Mouse (Mus musculus) gastrocnemius, postnatal 4 days (tissue): ENCODE measurements at regions not wholly inside any gene's neighbourhood (a gene's known extent, or its start where the extent isn't known, plus 50 kb on each side); places are given as distances from the start of the nearest gene placed in this dataset.
A peak's percentile ranks its signal among the peaks of the same experiment; 100 is the strongest.
"Not testable (repeated sequence)": the region's sequence is repeated elsewhere in the genome, so short reads cannot be mapped to it uniquely, and the experiment has no call there.

Experiments used
- DNase-seq, 2 experiments: peaks; one replicate each; pipeline ENCODE4 v3.0.0; 2021 to 2022; ENCODE audit warnings: low spot score in 2 of 2, mixed read lengths in 2 of 2

DNA sequence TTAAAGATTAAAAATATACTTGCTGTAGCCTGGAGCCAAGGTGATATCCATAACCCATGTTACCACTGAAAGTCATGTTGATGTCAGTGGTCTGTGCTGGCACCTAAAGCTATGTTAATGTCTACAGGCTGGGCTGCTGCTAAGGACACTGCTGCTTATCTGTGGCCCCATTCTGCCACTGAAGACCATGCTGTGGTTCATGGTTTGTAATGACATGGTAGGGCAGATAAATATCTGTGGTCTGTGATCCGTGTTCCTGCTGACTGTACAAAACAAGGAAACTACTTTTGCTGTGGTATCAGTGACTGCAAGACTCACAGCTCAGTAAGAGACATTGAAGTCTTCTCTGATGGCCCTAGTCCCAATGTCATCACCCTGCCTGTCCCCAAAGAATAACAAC is 245.7 kb downstream of the Slco4c1 start:
- no peak for DNase-seq

DNA sequence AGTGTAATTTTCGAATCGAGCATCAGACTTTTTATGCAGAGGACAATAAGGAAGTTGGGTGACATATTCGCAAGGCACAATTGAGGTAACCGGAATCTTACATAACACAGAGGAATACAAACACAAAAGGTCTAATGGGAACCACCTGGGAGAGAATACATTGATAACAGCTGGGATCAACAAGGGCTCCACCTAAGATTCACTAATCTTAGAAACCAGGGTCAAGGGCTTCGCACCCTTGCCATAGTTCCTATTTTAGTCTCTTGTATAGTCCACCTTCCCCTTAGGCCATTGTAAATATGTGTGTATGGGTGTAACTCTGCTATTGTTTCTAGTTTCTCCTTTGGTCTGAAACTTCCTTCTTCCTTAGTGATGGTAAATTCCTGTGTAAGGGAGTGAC is 246.6 kb downstream of the Slco4c1 start:
- not testable (repeated sequence) for DNase-seq

- DNase-seq = no peak
Observed at GRCm38 (mm10) chr1:96596141-96596540, 275.8 kb downstream of the Slco4c1 start.

DNA sequence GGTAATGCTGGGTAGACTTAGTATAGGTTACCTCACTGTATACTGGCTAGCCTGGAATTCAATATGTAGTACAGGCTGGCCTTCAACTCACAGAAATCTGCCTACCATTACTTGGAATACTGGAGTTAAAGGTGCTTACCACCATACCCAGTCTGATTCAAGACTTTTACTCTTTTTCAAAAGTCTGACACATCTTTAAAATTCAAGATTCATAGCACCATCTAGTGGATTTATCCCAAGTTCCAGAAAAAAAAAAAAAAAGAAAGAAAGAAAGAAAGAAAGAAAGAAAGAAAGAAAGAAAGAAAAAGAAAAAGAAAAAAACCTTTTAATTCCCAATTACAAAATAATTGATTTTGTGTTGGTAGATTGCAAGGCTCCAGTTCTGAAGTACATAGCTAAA is 302.7 kb downstream of the Slco4c1 start:
- DNase-seq = no peak

DNA sequence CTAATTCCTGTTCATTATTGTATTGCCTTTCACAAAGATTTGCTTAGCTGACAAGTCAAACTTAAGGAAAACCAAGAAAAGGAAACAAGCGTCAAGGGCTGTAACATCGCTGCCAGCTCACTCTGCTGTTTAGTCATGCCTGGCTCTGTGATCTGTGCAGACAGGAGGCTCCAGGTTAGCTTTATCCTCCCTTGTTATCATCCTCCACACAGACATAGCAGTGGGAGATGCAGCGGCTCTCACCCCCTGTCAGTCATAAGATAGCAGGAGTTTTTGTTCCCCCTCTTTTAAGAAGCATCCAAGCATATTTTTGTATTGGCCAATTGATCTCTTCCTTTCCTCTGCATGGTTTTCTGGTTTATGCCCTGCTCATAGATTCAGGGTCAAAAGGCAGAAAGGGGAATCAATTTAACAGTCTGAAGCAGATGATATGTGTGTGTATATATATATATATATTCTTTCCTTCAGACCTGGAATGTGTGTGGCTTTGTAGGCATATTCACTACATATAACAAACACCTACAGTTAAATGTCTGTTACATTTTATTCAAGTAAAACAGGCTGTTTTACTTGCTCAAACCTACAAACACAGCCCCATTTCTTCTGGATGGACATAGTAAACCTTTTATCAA is 308.6 kb downstream of the Slco4c1 start:
- DNase-seq = no peak

DNA sequence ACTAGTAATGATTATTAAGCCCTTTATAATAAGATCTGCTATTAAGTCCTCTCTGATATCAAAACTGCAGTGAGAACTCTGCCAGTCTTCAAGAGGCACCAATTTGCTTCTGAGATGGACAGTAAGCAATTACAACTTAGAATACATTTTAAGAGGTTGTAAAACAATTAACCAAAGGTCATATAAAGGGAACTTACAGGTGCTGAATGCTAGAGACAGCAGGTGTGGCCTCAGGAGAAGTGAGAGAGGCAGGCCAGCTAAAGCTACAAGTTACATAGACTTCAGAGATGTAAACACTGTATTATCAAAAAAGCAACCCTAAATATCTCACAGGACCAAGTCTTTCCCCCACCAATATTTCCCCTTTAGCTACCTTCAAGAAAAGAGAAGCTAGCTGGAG is 315.7 kb downstream of the Slco4c1 start:
- no peak for DNase-seq

GRCm38 (mm10) chr1:96519347-96519746 is 352.6 kb downstream of the Slco4c1 start:
- no peak for DNase-seq

DNA sequence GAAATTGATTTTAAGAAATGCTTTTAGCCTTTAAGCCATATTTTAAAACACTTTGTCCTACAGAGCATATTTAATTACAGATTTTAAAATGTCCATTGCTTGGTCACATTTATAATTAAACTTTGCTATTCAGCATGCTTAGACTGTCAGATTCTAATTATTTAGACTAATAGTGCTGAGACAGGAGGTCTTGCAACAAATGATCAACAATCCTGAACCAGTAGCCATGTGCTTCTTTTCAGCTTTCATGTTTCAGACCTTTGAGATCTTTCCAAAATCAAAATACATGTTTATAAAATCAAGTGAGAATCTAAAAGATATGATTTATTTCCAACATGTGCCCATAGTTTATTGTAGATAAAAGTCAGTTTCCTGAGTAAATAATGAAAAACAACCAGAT is 371.0 kb downstream of the Slco4c1 start:
- no peak for DNase-seq

DNA sequence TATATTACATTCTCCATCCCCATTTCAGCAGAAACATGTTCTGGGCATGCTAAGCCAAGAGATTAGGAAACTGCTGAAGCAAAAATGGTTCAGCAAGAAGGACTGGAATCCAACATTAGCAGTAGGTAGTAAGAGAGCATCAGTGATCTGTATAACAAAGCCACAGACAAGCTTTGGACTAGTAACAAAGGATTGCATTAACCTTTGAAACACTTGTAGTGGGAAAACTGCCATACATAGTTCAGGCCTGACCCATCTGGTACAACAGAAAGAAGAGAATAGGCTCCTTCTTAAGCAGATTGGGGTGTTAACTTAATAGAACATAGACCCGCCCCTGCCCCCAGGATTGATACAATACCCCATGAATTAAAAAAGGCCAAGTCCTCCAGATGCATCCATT is 389.2 kb downstream of the Slco4c1 start:
- DNase-seq = no peak

- no peak for DNase-seq
Observed at GRCm38 (mm10) chr1:96450852-96451251, 421.1 kb downstream of the Slco4c1 start.

GRCm38 (mm10) chr1:96445215-96445614 is 426.8 kb downstream of the Slco4c1 start:
- DNase-seq = no peak

- DNase-seq = no peak
Observed at GRCm38 (mm10) chr1:96433057-96433456, 438.9 kb downstream of the Slco4c1 start.

DNA sequence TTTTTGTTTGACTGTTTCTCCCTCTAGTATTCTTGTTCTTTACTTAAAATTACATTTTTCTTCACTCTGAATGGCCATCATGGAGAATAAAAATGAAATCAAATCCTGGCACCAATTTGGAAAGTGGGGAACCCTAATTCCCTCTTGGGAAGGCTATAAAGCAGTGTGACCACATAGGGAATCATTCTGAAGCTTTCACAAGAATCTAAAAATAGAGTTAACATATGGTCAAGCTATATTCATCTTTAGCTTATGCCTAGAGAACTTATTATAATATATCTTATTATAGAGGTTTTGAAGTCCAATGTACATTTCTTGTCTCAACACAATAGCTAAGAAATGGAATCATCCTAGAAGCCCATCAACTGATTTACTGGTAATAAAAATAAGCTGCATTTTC is 448.5 kb downstream of the Slco4c1 start:
- no peak for DNase-seq

DNA sequence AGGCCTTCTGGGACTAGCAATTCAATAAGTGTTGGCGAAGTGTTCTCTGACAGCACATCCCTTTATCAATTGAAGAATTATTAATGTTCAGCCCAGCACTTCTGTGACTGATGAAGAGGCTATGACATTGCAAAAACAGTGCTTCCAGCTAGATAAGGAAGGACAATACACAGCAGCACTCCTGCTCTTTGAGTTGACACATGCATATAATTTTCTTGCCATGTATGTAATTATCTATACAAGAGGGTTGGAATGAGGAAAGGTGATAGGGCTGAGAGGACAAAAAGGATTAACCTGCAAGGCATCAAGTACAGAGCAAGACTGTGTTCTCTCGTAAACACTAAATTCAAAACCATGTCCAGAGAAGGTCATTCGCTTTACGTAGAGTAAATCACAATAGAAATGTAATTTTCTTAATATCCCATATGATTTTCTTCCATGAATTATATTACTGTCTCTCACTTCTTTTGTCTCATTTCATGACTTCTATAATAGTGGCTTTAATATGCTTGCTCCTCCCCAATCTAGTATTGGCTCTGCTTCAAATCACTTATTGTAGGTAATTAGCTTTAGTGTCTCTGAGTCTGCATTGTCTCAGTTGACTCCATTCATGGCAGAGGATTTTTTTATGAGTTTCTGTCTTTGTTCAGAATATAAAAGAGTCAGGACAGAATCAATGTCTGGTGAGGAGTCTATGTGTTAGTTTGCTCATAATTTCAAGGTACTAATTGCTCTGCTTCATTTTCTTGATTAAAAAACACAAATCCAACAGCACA is 460.9 kb downstream of the Slco4c1 start:
- no peak for DNase-seq

- DNase-seq = no peak
Observed at GRCm38 (mm10) chr1:96397982-96398381, 474.0 kb downstream of the Slco4c1 start.

GRCm38 (mm10) chr1:96388417-96388816 is 483.6 kb downstream of the Slco4c1 start:
- no peak for DNase-seq

DNA sequence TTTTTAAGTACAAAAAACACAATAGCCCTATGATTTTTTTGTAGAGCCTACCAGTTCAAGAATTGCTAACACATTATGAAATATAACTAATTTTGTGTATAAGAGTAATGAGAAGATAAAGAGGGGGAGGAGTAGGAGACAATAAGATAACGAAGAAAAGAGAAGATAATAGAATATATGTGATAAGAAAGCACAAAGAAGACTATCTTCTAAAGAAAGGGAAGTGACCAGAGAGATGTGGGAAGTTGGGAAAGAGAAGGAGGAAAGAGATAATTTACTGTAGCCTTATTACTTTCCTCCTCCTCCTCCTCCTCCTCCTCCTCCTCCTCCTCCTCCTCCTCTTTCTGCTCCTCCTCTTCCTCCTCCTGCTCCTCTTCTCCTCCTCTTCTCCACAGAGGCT is 486.1 kb downstream of the Slco4c1 start:
- DNase-seq = no peak

DNA sequence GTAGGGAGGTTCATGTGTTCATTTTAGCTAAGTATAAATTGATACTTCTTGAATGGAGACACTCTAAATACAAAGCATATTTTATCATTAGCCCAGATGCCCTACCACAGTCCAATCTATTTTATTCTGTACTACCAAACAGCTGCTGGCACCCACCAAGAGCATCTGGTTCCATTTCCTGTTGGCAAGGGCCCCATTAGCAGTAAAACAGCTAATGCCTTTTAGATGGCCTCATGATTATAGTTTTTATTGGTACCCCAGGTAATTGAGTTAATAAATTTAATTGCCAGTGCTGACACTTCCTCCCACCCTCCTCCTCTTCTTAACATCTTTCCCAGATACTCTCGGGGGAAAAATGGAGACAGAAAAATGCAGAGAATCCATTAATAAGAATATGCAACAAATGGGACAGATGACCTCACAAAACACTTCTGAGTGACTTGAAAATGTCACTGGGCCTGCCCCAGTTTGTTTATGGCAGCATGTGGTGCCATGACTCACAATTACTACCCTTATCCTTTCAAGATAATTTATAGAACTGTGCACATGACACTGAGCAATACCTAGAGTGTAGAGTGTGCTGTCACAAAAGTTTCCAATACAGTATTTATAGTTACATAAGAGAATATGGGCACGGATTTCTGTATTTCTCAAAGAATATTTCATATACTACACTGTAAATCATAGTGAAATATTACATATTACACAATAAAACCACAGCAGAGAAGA is 509.1 kb downstream of the Slco4c1 start:
- peak in 1 of 2 experiments; percentile 7 for DNase-seq

DNA sequence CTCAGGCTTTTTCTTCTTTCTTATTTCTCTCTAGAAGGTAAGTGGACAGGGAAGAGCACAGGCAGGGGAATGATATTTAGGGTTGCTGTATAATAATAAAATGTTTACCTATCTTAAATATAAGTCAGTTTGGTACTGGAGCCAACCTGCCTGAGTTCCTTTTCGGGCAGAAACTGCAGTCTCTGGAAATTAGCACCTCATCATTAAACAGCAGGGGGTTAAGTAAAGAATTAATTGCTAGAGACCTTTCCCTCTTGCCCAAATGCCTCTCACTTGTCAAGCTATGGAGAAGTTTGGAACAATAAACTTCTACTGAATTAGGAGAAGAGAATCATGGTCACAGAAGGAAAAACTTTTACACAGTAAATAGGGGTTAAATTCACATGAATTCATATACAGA is 524.7 kb downstream of the Slco4c1 start:
- DNase-seq = no peak

- no peak for DNase-seq
Observed at GRCm38 (mm10) chr1:96346465-96347002, 525.4 kb downstream of the Slco4c1 start.

DNA sequence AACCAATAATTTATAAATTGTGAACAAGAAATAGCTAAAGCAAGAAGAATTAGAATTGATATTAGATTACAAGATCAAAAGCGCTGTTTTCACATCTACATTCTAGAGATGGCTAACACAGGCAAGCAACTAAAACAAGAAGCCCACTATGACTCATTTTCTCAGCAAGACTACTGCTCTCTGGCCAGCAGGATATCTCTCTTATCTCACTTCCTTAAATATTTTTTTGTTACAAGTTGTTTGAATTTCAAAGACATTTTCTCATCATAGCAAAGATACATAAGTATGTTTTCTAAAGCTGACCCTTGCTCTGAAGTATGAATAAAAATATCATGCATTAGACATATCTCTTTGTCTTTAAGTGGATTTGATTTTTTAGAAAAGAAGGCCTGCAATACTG is 556.2 kb downstream of the Slco4c1 start:
- no peak for DNase-seq

- no peak for DNase-seq
Observed at GRCm38 (mm10) chr1:96301238-96301637, 570.7 kb downstream of the Slco4c1 start.
